Mouse (Mus musculus): ENCODE results near the gene Lin37. TPM values are rescaled to one million over a fixed set of nuclear protein-coding genes. Genes with fewer than 3 reads are reported as not detected.

The Lin37 gene
- polyA plus RNA-seq (2014; fragmentation: Nextera tagmentation; extraction: Ambion mirVana): 46.2 and 47.0 TPM in 2 replicates

- Histone ChIP-seq H3K9me3 (ENCODE audit: control insufficient read depth, low read length) (no peaks in the 10 kb centered on the region), H3K4me3 (ENCODE audit: low read depth, low read length) (peak within 1 kb of the TSS; percentile 49), H3K27ac (ENCODE audit: low read depth, low read length) (no peak within 1 kb of the TSS), H3K4me1 (ENCODE audit: control insufficient read depth, insufficient read depth, low read length) (peaks cover 11% of the 10 kb centered on the region), H3K9ac (ENCODE audit: low read length) (peak within 1 kb of the TSS; percentile 52), H3K36me3 (ENCODE audit: control insufficient read depth, insufficient read depth, low read length) (peaks cover 15% of the 10 kb centered on the region), H3K27me3 (ENCODE audit: control insufficient read depth, insufficient read depth, low read length) (no peaks in the 10 kb centered on the region), H3K4me2 (ENCODE audit: low read depth) (peak within 1 kb of the TSS; percentile 90)
- WGBS: under 1% methylated on average over 20 of the region's 20 CpGs
- DNase-seq (ENCODE audit: low spot score) (peak; percentile 96), ATAC-seq (ENCODE audit: insufficient read depth, low FRiP score, low TSS enrichment) (peak; percentile 84)
These were observed at the start of gene Lin37 for GRCm38 (mm10) chr7:30559443-30559954. Lin37 (minus strand) TSS chr7:30559838.

DNA sequence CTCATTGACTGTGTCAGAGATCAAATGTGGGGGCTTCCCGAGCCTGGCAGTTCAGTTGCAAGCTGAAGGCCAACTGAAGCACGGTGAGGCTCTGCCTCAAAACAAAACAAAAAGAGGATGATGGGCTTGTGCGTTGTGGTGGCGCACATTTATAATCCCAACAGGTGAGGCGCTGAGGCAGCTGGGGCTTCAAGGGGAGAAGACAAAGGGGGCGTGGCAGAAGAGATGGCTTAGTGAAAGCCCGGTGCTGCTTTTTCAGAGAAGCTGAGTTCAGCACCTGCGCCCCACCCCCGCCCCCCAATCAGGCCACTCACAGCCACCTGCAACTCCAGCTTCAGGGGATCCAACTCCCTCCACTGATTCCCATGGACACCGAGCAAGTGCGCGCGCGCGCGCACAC is 48.8 kb upstream of the Lin37 start:
- ATAC-seq (ENCODE audit: insufficient read depth, low FRiP score, low TSS enrichment): no peak
- Histone ChIP-seq H3K36me3 (ENCODE audit: control insufficient read depth, insufficient read depth, low read length) (no peaks in the 10 kb centered on the region), H3K27me3 (ENCODE audit: control insufficient read depth, insufficient read depth, low read length) (no peaks in the 10 kb centered on the region), H3K9me3 (ENCODE audit: control insufficient read depth, low read length) (no peaks in the 10 kb centered on the region), H3K4me2 (ENCODE audit: low read depth) (no peak overlapping the region), H3K27ac (ENCODE audit: low read depth, low read length) (no peak overlapping the region), H3K4me3 (ENCODE audit: low read depth, low read length) (no peak overlapping the region), H3K9ac (ENCODE audit: low read length) (no peak overlapping the region), H3K4me1 (ENCODE audit: control insufficient read depth, insufficient read depth, low read length) (no peaks in the 10 kb centered on the region)
- WGBS: 47% methylated on average over 16 of the region's 16 CpGs
- no peak for DNase-seq (ENCODE audit: low spot score)

DNA sequence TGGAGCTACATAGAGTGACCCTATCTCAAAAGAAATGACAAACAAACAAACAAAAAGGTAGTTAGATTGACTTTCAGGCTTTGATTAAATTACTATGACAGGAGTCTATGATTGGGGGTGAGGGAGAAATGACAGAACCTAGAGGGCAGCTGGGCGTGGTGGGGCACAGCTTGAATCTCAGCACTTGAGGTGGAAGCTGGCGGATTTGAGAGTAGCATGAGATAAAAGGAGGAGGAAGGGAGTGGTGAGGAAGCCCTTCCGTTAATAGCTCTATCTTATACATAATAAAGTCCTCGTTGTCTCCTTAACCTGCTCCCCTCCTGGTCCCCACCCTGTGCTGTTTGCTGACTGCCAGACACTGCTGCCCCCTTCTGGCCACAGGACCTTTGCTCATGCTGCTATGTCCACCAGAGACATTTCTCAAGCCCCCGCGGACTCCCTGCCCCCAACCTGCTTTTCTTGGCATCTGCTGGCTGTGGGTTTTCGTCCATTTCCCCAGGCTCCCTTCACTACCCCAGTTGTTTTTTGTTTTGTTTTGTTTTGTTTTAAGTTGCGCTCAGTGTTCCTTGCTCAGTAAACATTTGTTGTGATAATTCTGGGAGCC is 48.2 kb upstream of the Lin37 start:
- Histone ChIP-seq H3K4me3 (ENCODE audit: low read depth, low read length) (no peak overlapping the region), H3K9me3 (ENCODE audit: control insufficient read depth, low read length) (no peaks in the 10 kb centered on the region), H3K36me3 (ENCODE audit: control insufficient read depth, insufficient read depth, low read length) (no peaks in the 10 kb centered on the region), H3K27me3 (ENCODE audit: control insufficient read depth, insufficient read depth, low read length) (no peaks in the 10 kb centered on the region), H3K4me2 (ENCODE audit: low read depth) (no peak overlapping the region), H3K9ac (ENCODE audit: low read length) (no peak overlapping the region), H3K4me1 (ENCODE audit: control insufficient read depth, insufficient read depth, low read length) (no peaks in the 10 kb centered on the region), H3K27ac (ENCODE audit: low read depth, low read length) (no peak overlapping the region)
- WGBS: 27% methylated on average over 8 of the region's 8 CpGs
- ATAC-seq (ENCODE audit: insufficient read depth, low FRiP score, low TSS enrichment) (no peak), DNase-seq (ENCODE audit: low spot score) (peak; percentile 68)

DNA sequence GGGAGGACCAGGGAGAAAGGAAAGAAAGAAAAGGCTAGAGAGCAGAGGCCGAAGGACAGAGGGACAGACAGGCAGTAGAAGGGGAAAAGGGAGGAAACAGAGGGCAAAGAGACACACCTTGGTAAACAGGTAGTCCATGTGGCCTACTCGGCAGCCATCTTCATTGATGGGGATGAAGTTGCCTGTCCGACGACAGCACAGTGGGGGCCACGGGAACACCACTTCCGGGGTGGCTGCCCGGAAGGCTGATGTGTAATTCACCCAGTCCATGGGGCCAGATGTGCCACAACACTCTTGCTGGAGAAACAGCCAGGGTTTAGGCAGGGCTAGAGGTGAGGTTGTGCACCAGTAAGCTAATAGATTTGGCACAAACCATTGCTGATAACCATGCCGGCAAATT is 45.3 kb upstream of the Lin37 start:
- DNase-seq (ENCODE audit: low spot score): no peak
- Histone ChIP-seq H3K27ac (ENCODE audit: low read depth, low read length) (no peak overlapping the region), H3K4me3 (ENCODE audit: low read depth, low read length) (no peak overlapping the region), H3K9me3 (ENCODE audit: control insufficient read depth, low read length) (no peaks in the 10 kb centered on the region), H3K27me3 (ENCODE audit: control insufficient read depth, insufficient read depth, low read length) (no peaks in the 10 kb centered on the region), H3K36me3 (ENCODE audit: control insufficient read depth, insufficient read depth, low read length) (no peaks in the 10 kb centered on the region), H3K9ac (ENCODE audit: low read length) (no peak overlapping the region), H3K4me1 (ENCODE audit: control insufficient read depth, insufficient read depth, low read length) (no peaks in the 10 kb centered on the region), H3K4me2 (ENCODE audit: low read depth) (no peak overlapping the region)
- 91% methylated on average over 8 of the region's 8 CpGs for WGBS
- no peak for ATAC-seq (ENCODE audit: insufficient read depth, low FRiP score, low TSS enrichment)

DNA sequence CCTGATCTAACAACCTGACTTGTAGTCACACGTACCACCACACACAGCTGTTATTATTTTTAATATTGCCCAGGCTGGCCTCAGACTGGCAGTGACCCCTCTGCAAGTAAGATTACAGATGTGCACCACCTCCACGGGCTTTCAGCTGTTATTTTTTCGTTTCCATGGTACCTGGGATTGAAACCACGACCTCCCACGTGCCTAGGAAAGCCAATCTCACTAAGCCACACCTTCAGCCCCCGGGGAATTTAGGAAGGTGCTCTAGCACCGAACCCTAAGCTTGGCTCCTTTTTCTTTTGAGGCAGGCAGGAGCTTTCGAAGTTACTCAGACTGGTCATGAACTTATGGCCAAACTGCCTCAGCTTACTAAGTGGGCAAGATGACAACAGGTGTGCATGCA is 44.8 kb upstream of the Lin37 start:
- Histone ChIP-seq H3K4me1 (ENCODE audit: control insufficient read depth, insufficient read depth, low read length) (no peaks in the 10 kb centered on the region), H3K36me3 (ENCODE audit: control insufficient read depth, insufficient read depth, low read length) (no peaks in the 10 kb centered on the region), H3K9me3 (ENCODE audit: control insufficient read depth, low read length) (no peaks in the 10 kb centered on the region), H3K4me3 (ENCODE audit: low read depth, low read length) (no peak overlapping the region), H3K27me3 (ENCODE audit: control insufficient read depth, insufficient read depth, low read length) (no peaks in the 10 kb centered on the region), H3K4me2 (ENCODE audit: low read depth) (no peak overlapping the region), H3K27ac (ENCODE audit: low read depth, low read length) (no peak overlapping the region), H3K9ac (ENCODE audit: low read length) (no peak overlapping the region)
- DNase-seq (ENCODE audit: low spot score) (no peak), ATAC-seq (ENCODE audit: insufficient read depth, low FRiP score, low TSS enrichment) (no peak)
- WGBS: 64% methylated on average over 8 of the region's 8 CpGs

DNA sequence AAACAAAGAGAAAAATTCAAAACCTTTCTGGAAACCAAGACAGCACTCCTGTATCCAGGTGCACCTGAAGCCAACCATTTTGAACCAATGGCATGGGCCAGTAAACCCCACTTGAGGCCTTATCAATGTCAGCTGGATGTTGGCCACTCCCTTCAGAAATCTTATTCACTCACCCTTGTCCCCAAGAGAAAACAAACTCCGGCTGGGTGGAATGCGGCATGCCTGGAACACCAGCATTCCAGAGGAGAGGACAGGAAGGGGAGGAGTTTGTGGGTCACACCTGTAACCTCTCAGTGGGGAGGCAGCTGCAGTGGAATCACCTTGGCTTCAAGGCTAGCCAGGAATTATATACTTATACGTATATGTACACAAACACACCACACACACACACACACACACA is 42.9 kb upstream of the Lin37 start:
- Histone ChIP-seq H3K27ac (ENCODE audit: low read depth, low read length) (no peak overlapping the region), H3K27me3 (ENCODE audit: control insufficient read depth, insufficient read depth, low read length) (no peaks in the 10 kb centered on the region), H3K36me3 (ENCODE audit: control insufficient read depth, insufficient read depth, low read length) (no peaks in the 10 kb centered on the region), H3K9ac (ENCODE audit: low read length) (no peak overlapping the region), H3K4me2 (ENCODE audit: low read depth) (no peak overlapping the region), H3K4me3 (ENCODE audit: low read depth, low read length) (no peak overlapping the region), H3K4me1 (ENCODE audit: control insufficient read depth, insufficient read depth, low read length) (no peaks in the 10 kb centered on the region), H3K9me3 (ENCODE audit: control insufficient read depth, low read length) (no peaks in the 10 kb centered on the region)
- ATAC-seq (ENCODE audit: insufficient read depth, low FRiP score, low TSS enrichment) (no peak), DNase-seq (ENCODE audit: low spot score) (no peak)
- WGBS: 41% methylated on average over 3 of the region's 3 CpGs

- Histone ChIP-seq H3K9ac (ENCODE audit: low read length) (no peak overlapping the region), H3K4me2 (ENCODE audit: low read depth) (no peak overlapping the region), H3K4me3 (ENCODE audit: low read depth, low read length) (no peak overlapping the region), H3K27ac (ENCODE audit: low read depth, low read length) (no peak overlapping the region), H3K36me3 (ENCODE audit: control insufficient read depth, insufficient read depth, low read length) (no peaks in the 10 kb centered on the region), H3K4me1 (ENCODE audit: control insufficient read depth, insufficient read depth, low read length) (no peaks in the 10 kb centered on the region), H3K9me3 (ENCODE audit: control insufficient read depth, low read length) (no peaks in the 10 kb centered on the region), H3K27me3 (ENCODE audit: control insufficient read depth, insufficient read depth, low read length) (no peaks in the 10 kb centered on the region)
- no peak for DNase-seq (ENCODE audit: low spot score)
- 72% methylated on average over 7 of the region's 7 CpGs for WGBS
- ATAC-seq (ENCODE audit: insufficient read depth, low FRiP score, low TSS enrichment): no peak
These were observed 41.0 kb upstream of the Lin37 start for GRCm38 (mm10) chr7:30600651-30601050.

DNA sequence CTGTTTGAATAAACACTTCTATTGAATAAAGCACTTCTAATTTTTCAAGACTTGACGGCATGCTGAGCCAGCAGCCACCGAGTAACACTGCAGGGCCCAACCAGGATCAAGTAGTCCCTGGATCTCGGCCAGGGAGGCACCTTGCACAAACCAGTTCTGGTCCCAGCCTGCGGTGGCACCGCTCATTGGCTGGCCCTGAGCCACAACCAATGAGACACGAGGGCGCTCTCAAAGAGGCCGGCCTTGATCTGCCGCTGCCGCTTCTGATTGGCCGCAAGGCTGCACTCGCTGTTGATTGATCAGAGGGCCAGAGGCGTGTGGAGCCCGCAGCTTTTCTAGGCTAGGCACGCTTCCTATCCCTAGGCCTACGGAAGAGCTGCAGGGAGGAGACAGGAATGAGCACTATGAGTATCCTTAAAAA is 40.3 kb upstream of the Lin37 start:
- no peak overlapping the region for H3K9ac ChIP-seq (ENCODE audit: low read length)

GRCm38 (mm10) chr7:30598786-30599185 is 39.1 kb upstream of the Lin37 start, which contains the start of gene Zbtb32:
Zbtb32 (minus strand) TSS chr7:30598909.
- H3K4me3 ChIP-seq (ENCODE audit: low read depth, low read length): no peak within 1 kb of the TSS
- H3K27ac ChIP-seq (ENCODE audit: low read depth, low read length): no peak within 1 kb of the TSS
- H3K27me3 ChIP-seq (ENCODE audit: control insufficient read depth, insufficient read depth, low read length): no peaks in the 10 kb centered on the region
- H3K4me2 ChIP-seq (ENCODE audit: low read depth): no peak within 1 kb of the TSS
- H3K4me1 ChIP-seq (ENCODE audit: control insufficient read depth, insufficient read depth, low read length): no peaks in the 10 kb centered on the region
- 94% methylated on average over 12 of the region's 12 CpGs for WGBS
- no peak for ATAC-seq (ENCODE audit: insufficient read depth, low FRiP score, low TSS enrichment)
- H3K9me3 ChIP-seq (ENCODE audit: control insufficient read depth, low read length): no peaks in the 10 kb centered on the region
- no peaks in the 10 kb centered on the region for H3K36me3 ChIP-seq (ENCODE audit: control insufficient read depth, insufficient read depth, low read length)
- no peak within 1 kb of the TSS for H3K9ac ChIP-seq (ENCODE audit: low read length)
- no peak for DNase-seq (ENCODE audit: low spot score)

More for the DNA sequence above, 40.3 kb upstream of the Lin37 start:
- H3K9me3 ChIP-seq (ENCODE audit: control insufficient read depth, low read length): no peaks in the 10 kb centered on the region
- 1% methylated on average over 16 of the region's 16 CpGs for WGBS
- no peaks in the 10 kb centered on the region for H3K4me1 ChIP-seq (ENCODE audit: control insufficient read depth, insufficient read depth, low read length)
- ATAC-seq (ENCODE audit: insufficient read depth, low FRiP score, low TSS enrichment) (peak; percentile 99), DNase-seq (ENCODE audit: low spot score) (peak; percentile 88)
- H3K4me2 ChIP-seq (ENCODE audit: low read depth): no peak overlapping the region
- no peaks in the 10 kb centered on the region for H3K27me3 ChIP-seq (ENCODE audit: control insufficient read depth, insufficient read depth, low read length)
- no peak overlapping the region for H3K4me3 ChIP-seq (ENCODE audit: low read depth, low read length)
- no peaks in the 10 kb centered on the region for H3K36me3 ChIP-seq (ENCODE audit: control insufficient read depth, insufficient read depth, low read length)
- H3K27ac ChIP-seq (ENCODE audit: low read depth, low read length): no peak overlapping the region

Data from neural tube, embryonic 11.5 days (tissue).